Mouse (Mus musculus): Measurements from ENCODE around the gene Asf1b. TPM values are rescaled to one million over a fixed set of nuclear protein-coding genes. Genes with fewer than 3 reads are reported as not detected.
A peak's percentile ranks its signal among the peaks of the same experiment; 100 is the strongest.

Gene Asf1b
- total RNA-seq (2015; ENCODE audit: low replicate concordance): 188 and 195 TPM in 2 replicates
- 120 and 123 TPM in 2 replicates for total RNA-seq (2017; ENCODE audit: low replicate concordance)

GRCm38 (mm10) chr8:83955106-83955957 lies at the start of gene Asf1b, which contains the start of gene Gm10644:
TSS of gene Asf1b (plus strand) at chr8:83955507.
TSS of gene Gm10644 (minus strand) at chr8:83955205.
- peak; percentile 90 for ATAC-seq (replicated peaks; ENCODE audit: low FRiP score, poor library complexity, severe bottlenecking)

- no peak for ATAC-seq (replicated peaks; ENCODE audit: low FRiP score, poor library complexity, severe bottlenecking)
Observed at GRCm38 (mm10) chr8:83908583-83908982, 46.7 kb upstream of the Asf1b start.

- ATAC-seq (replicated peaks; ENCODE audit: low FRiP score, poor library complexity, severe bottlenecking): no peak
Observed at GRCm38 (mm10) chr8:83909311-83909710, 46.0 kb upstream of the Asf1b start.

- no peak for ATAC-seq (replicated peaks; ENCODE audit: low FRiP score, poor library complexity, severe bottlenecking)
Observed at GRCm38 (mm10) chr8:83911809-83912731, 43.2 kb upstream of the Asf1b start.

- no peak; the same call in 1 of the 2 replicates for ATAC-seq (replicated peaks; ENCODE audit: low FRiP score, poor library complexity, severe bottlenecking)
Observed at GRCm38 (mm10) chr8:83914232-83914631, 41.1 kb upstream of the Asf1b start.

- ATAC-seq (replicated peaks; ENCODE audit: low FRiP score, poor library complexity, severe bottlenecking): no peak
Observed at GRCm38 (mm10) chr8:83914860-83915259, 40.4 kb upstream of the Asf1b start.

GRCm38 (mm10) chr8:83916015-83916414 lies 39.3 kb upstream of the Asf1b start:
- no peak for ATAC-seq (replicated peaks; ENCODE audit: low FRiP score, poor library complexity, severe bottlenecking)

GRCm38 (mm10) chr8:83917566-83917965 lies 37.7 kb upstream of the Asf1b start:
- no peak for ATAC-seq (replicated peaks; ENCODE audit: low FRiP score, poor library complexity, severe bottlenecking)

GRCm38 (mm10) chr8:83921558-83921957 lies 33.7 kb upstream of the Asf1b start:
- peak; percentile 53; the same call in 1 of the 2 replicates for ATAC-seq (replicated peaks; ENCODE audit: low FRiP score, poor library complexity, severe bottlenecking)

GRCm38 (mm10) chr8:83922727-83923126 lies 32.6 kb upstream of the Asf1b start:
- no peak for ATAC-seq (replicated peaks; ENCODE audit: low FRiP score, poor library complexity, severe bottlenecking)

GRCm38 (mm10) chr8:83924585-83924984 lies 30.7 kb upstream of the Asf1b start:
- ATAC-seq (replicated peaks; ENCODE audit: low FRiP score, poor library complexity, severe bottlenecking): no peak

- ATAC-seq (replicated peaks; ENCODE audit: low FRiP score, poor library complexity, severe bottlenecking): no peak
Observed at GRCm38 (mm10) chr8:83926266-83926665, 29.0 kb upstream of the Asf1b start.

GRCm38 (mm10) chr8:83934222-83934621 lies 21.1 kb upstream of the Asf1b start:
- no peak for ATAC-seq (replicated peaks; ENCODE audit: low FRiP score, poor library complexity, severe bottlenecking)

GRCm38 (mm10) chr8:83934994-83935393 lies 20.3 kb upstream of the Asf1b start:
- no peak for ATAC-seq (replicated peaks; ENCODE audit: low FRiP score, poor library complexity, severe bottlenecking)

- ATAC-seq (replicated peaks; ENCODE audit: low FRiP score, poor library complexity, severe bottlenecking): no peak
Observed at GRCm38 (mm10) chr8:83935435-83935834, 19.9 kb upstream of the Asf1b start.

GRCm38 (mm10) chr8:83937645-83938044 lies 17.7 kb upstream of the Asf1b start:
- ATAC-seq (replicated peaks; ENCODE audit: low FRiP score, poor library complexity, severe bottlenecking): no peak

GRCm38 (mm10) chr8:83938330-83938729 lies 17.0 kb upstream of the Asf1b start:
- ATAC-seq (replicated peaks; ENCODE audit: low FRiP score, poor library complexity, severe bottlenecking): no peak

GRCm38 (mm10) chr8:83941066-83941677 lies 14.1 kb upstream of the Asf1b start:
- ATAC-seq (replicated peaks; ENCODE audit: low FRiP score, poor library complexity, severe bottlenecking): no peak

- no peak for ATAC-seq (replicated peaks; ENCODE audit: low FRiP score, poor library complexity, severe bottlenecking)
Observed at GRCm38 (mm10) chr8:83942446-83942845, 12.9 kb upstream of the Asf1b start.

GRCm38 (mm10) chr8:83945540-83945939 lies 9.8 kb upstream of the Asf1b start:
- no peak for ATAC-seq (replicated peaks; ENCODE audit: low FRiP score, poor library complexity, severe bottlenecking)
